Mouse (Mus musculus): ENCODE results near the gene Cox6a1. TPM values are rescaled to one million over a fixed set of nuclear protein-coding genes. Genes with fewer than 3 reads are reported as not detected.
"Not testable (repeated sequence)": the region's sequence is repeated elsewhere in the genome, so short reads cannot be mapped to it uniquely, and the experiment has no call there.

The Cox6a1 gene
- total RNA-seq, 2 experiments from 2014 or later = 793 to 810 TPM

DNA sequence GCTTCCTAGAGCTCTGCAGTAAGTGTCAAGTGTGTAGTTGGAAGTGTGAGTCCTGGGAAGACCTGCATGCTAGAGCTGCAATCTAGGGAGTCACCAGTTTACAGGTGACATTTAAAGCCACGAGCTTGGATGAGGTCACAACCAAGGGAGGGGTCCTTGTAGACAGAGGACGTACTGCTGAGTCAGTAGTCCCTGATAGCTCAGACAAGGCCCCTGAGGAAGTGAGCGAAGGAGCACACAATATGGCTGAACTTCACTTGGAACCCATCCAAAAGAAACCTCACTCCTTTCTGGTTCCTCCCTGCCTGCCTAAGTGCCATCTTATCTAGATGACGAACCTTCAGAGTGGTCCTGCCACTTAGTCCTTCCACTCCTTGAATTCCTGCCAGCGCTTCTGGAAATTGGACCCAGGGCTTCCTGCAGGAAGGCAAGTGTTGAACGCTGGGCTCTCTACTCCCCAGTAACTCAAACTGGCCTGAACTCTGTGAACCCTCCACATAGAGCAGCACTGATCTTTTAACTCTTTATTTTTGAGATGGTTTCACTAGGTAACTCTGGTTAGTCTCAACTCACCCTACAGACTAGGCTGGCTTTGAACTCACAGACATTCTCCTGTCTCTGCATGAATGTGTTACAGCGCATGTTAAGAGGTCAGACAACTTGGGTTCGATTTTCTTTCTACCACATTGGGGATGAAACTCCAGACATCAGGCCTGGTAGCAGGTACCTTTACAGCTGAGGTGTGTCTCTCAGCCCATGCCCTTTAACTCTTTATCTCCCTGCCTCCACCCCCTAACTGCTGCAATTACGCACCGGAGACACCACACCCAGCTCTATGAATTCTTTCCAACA is 35.7 kb downstream of the Cox6a1 start:
- intact Hi-C loops (cut with DNase I) = no loop called here
- peak in 1 of 2 experiments; percentile 1 for DNase-seq (ENCODE audit: low spot score in 2 of 2)

DNA sequence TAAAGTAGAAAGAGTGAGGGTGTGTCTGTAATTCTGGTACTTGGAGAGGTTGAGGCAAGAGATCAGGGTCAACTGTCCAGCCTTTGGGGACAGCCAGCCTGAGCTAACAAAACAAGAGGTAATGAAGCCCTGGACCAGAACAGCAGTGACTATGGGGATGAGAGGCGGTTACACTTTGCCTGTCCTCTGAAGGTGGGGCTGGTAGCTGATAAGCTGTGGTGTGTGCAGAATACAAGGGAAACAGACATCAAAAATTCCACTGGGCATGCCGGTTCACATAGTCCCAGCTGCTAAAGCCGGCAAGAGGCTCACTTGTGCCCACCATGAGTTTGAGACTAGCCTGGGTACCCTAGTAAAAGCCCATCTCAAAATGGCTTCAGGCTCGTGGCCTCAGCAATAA is 36.4 kb downstream of the Cox6a1 start:
- no peak for DNase-seq (ENCODE audit: low spot score in 2 of 2)
- intact Hi-C loops (cut with DNase I) = no loop called here

DNA sequence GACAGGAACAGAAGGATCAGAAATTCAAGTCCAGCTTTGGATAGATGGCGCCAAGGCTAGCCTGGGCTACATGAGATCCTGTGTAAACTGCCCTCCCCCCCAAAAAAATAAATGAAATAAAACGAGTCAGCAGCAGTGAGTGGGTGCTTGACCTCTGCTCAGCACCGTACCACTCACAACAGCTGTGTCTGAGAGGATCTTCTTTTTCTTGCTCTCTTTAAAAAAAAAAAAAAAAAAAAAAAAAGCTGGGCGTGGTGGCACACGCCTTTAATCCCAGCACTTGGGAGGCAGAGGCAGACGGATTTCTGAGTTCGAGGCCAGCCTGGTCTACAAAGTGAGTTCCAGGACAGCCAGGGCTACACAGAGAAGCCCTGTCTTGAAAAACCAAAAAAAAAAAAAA is 46.6 kb downstream of the Cox6a1 start:
- DNase-seq (ENCODE audit: low spot score in 2 of 2); intact Hi-C loops (cut with DNase I): not testable (repeated sequence)

DNA sequence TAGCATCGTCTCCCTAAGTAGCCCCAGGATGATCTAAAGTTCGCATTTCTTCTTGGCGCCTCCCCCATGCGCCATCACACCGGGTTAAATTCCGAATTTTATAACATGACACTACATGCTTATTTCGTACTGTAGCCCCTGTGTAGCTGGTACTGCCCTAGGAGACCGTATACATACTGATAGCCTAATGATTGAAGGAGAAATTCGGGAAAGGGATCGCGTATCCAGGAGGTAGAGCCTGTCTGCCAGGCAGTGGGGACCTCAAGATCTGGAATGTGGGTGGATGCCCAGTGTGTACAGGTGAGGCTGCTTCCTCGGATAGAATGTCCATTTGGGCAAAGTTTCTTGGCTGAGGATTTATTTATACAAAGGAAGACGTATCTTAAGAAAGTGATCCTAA is 47.2 kb downstream of the Cox6a1 start:
- intact Hi-C loops (cut with DNase I) = loop anchor here (1.0 to 2.0 kb wide), 3 partner anchors 26 to 39 kb away; partner anchors contain the start of genes Gatc, Rnf10, Srsf9 and Triap1
- DNase-seq (ENCODE audit: low spot score in 2 of 2) = no peak

DNA sequence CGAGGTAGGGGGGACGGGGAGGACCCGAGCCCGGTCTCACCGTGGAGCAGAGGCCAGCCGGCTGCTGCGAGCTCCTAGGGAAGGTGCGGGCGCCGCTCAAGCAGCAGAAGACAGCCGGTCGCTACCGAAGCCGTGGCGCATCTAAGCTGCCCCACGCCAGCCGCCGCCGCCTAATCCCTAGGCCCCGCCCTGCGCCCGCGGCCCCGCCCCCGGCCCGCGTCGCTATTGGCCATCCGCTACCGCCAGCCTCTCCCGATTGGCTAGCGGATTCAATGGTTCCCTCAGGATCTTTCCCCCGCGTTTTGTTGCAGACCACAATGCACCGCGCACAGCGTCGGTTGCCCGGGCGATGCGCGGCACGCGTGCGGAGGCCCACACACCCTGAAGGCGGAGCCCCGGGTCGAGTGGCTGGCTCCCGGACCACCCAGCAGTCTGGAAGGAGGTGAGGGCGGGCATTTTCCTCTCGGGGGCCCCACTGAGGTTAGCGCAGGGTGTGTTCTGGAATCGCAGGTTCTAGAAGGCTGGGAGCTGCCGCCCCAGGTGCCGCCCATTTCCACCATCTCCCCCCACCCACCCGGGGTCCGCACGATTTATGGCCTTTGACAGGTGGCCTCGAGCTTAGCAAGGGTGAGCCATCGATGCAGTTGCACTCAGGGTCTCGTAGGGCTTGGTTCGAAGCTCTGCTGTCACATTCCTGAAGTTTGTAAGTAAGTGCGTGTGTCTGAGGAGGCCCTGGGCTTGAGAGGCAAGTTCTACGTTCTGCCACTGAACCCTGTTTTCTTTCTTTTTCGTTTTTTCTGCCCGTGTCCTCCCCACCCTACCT is 47.8 kb downstream of the Cox6a1 start, which contains the start of gene Dynll1:
Dynll1 (minus strand) TSS at position 208 of the 823 bp plus-strand sequence.
- intact Hi-C loops (cut with DNase I) = loop anchor here (1.0 to 2.0 kb wide), 4 partner anchors 18 to 40 kb away; partner anchors contain the start of genes Gatc, Rnf10, Srsf9 and Triap1
- peak; percentile 99 for DNase-seq (ENCODE audit: low spot score in 2 of 2)

DNA sequence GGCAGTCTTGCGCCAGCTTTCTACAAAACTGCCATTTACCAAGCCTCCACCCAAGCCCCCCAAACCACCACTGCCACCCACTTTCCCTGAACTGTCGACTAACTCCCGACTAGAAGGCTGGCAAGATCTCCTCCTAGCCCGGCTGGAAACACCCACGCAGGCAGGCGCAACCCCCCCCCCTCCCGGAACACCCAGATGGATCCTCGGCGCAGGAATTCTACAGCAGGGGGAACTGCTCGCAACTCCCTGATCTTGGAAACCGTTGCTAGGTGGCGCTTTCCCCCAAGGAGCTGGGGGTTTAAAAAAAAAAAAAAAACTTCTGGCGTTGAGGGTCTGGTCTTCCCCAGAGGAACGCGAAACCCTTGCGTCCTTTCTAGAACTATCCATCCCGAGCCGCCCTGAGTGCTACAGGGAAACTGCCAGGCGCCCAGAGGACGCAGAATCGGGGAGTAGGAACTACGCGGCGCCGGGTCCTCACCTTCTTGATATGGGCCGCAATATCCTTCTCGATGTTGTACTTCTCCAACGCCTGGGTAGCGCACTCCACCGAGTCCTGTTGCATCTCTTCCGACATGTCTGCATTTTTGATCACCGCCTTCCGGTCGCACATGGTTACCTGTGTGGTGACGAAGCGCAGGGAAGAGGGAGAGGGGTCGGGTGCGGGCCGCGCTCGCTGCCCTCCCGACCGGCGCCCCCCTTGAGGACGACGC is 48.6 kb downstream of the Cox6a1 start:
- DNase-seq (ENCODE audit: low spot score in 2 of 2) = peak; percentile 55 to 82
- intact Hi-C loops (cut with DNase I) = loop anchor here (1.0 to 2.0 kb wide), 3 partner anchors 19 to 41 kb away; partner anchors contain the start of genes Gatc, Rnf10 and Triap1

DNA sequence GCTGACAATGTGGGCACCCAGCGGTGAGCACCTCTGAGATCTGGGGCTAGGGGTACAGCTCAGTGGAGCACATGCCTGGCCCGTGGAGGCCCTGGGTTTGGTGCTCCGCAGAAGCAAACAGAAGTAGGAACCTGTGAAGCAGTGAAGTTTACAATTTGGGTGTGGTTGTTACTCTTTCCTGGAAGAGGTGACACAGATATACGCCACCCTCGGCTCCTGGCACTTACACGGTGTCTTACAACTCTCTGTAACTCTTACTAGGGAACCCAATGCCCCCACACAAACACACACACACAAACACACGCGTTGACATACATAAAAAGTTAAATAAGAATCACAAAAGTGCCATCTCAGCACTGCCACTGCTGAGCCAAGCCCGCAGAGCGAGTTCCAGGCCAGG is 52.4 kb downstream of the Cox6a1 start:
- intact Hi-C loops (cut with DNase I) = loop anchor here (2.0 kb wide), 1 partner anchor 14 kb away; no protein-coding TSS in a partner anchor

More for the DNA sequence above, 52.4 kb downstream of the Cox6a1 start:
- DNase-seq (ENCODE audit: low spot score in 2 of 2) = no peak

Other genes with a start within 250 kb of the Cox6a1 start
- gene Acads, start 229.6 kb downstream of the Cox6a1 start, total RNA-seq (2021) = 1 to 10 TPM; 6.8 TPM
- gene Unc119b, start 214.0 kb downstream of the Cox6a1 start, total RNA-seq (2021) = 10 to 100 TPM; 27.1 to 28.8 TPM
- gene Mlec, start 190.8 kb downstream of the Cox6a1 start, total RNA-seq (2021) = 10 to 100 TPM; 86.2 to 87.5 TPM
- 100 to 1,000 TPM; 295 to 302 TPM for gene Cabp1, start 154.6 kb downstream of the Cox6a1 start, total RNA-seq (2021)
- gene Pop5, start 113.1 kb downstream of the Cox6a1 start, total RNA-seq (2021) = 100 to 1,000 TPM; 104 to 110 TPM
- gene Rnf10, start 76.1 kb downstream of the Cox6a1 start, total RNA-seq (2021) = 100 to 1,000 TPM; 248 to 266 TPM
- 10 to 100 TPM; 39.3 to 39.7 TPM for gene Coq5, start 69.3 kb downstream of the Cox6a1 start, total RNA-seq (2021)
- 100 to 1,000 TPM; 713 to 752 TPM for gene Dynll1, start 48.0 kb downstream of the Cox6a1 start, total RNA-seq (2021)
- 10 to 100 TPM; 71.0 to 77.6 TPM for gene Srsf9, start 21.8 kb downstream of the Cox6a1 start, total RNA-seq (2021)
- gene Gatc, start 7.8 kb downstream of the Cox6a1 start, total RNA-seq (2021) = 10 to 100 TPM; 19.9 to 20.9 TPM
- gene Triap1, start 7.8 kb downstream of the Cox6a1 start, total RNA-seq (2021) = 10 to 100 TPM; 27.0 to 29.0 TPM
- 10 to 100 TPM; 45.2 to 49.2 TPM for gene Msi1, start 80.6 kb upstream of the Cox6a1 start, total RNA-seq (2021)
- gene Pla2g1b, start 117.3 kb upstream of the Cox6a1 start, total RNA-seq (2021) = not detected
- 10 to 100 TPM; 31.1 to 34.0 TPM for gene Sirt4, start 135.7 kb upstream of the Cox6a1 start, total RNA-seq (2021)
- gene Pxn, start 157.7 kb upstream of the Cox6a1 start, total RNA-seq (2021) = 10 to 100 TPM; 19.9 to 21.0 TPM
- 100 to 1,000 TPM; 208 to 218 TPM for gene Rplp0, start 210.5 kb upstream of the Cox6a1 start, total RNA-seq (2021)
- gene Gcn1l1, start 216.3 kb upstream of the Cox6a1 start, total RNA-seq (2021) = 10 to 100 TPM; 61.4 to 75.7 TPM

Data from left cerebral cortex, postnatal 25 days (tissue).